Mouse (Mus musculus) lung, postnatal 14 days (tissue): Measurements from ENCODE around the gene Grb2.

Experiments used
- DNase-seq: peaks from one replicate; pipeline ENCODE4 v3.0.0; 2021

Gene Grb2

GRCm38 (mm10) chr11:115600743-115601142 lies 107.7 kb downstream of the Grb2 start:
- no peak for DNase-seq

DNA sequence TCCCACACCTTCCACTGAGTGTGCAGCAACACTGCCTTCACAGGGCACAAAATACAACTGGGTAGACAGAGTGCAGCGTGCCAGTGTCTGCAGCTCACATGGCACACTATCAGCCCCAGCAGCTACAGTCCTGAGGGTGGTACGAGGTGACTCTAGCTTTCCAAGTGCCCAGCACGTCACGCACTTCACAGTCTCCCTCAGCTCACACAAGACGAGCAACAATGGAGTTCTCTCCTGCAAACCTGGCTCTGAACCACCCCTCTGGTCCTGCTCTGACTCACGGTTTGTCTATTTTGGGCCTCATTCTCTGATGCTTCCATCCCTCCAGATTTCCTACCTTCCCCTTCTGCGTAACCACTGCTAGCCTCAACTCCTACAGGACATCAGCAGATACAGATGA lies 108.7 kb downstream of the Grb2 start:
- no peak for DNase-seq

GRCm38 (mm10) chr11:115598309-115598708 lies 110.1 kb downstream of the Grb2 start:
- no peak for DNase-seq

- DNase-seq, result no peak
These were observed 113.2 kb downstream of the Grb2 start for GRCm38 (mm10) chr11:115595209-115595608.
